Mouse (Mus musculus): ENCODE data around the gene Nabp1. TPM values are rescaled to one million over a fixed set of nuclear protein-coding genes. Genes with fewer than 3 reads are reported as not detected.

Nabp1 gene
- polyA plus RNA-seq (2014; fragmentation: Nextera tagmentation; extraction: Ambion mirVana), result 10.6 and 14.5 TPM in 2 replicates

GRCm38 (mm10) chr1:51478262-51479026 is at the start of gene Nabp1:
Gene Nabp1, minus strand, starts transcription at chr1:51478425.
- peak within 1 kb of the TSS; percentile 70 for H3K9ac ChIP-seq (ENCODE audit: low read depth, low read length)
- ATAC-seq (ENCODE audit: low FRiP score, low TSS enrichment), result peak; percentile 100
- WGBS, result under 1% methylated on average over 51 of the region's 51 CpGs
- no peaks in the 10 kb centered on the region for H3K36me3 ChIP-seq (ENCODE audit: control insufficient read depth, insufficient read depth, low read length)
- peak within 1 kb of the TSS; percentile 73 for H3K27ac ChIP-seq (ENCODE audit: low read depth, low read length)
- no peaks in the 10 kb centered on the region for H3K4me1 ChIP-seq (ENCODE audit: control insufficient read depth, insufficient read depth, low read length)
- no peaks in the 10 kb centered on the region for H3K27me3 ChIP-seq (ENCODE audit: control insufficient read depth, insufficient read depth, low read length)
- peak within 1 kb of the TSS; percentile 95 for H3K4me2 ChIP-seq (replicated peaks; ENCODE audit: low read depth, low read length)
- no peaks in the 10 kb centered on the region for H3K9me3 ChIP-seq (ENCODE audit: control insufficient read depth, low read length)
- peak within 1 kb of the TSS; percentile 57 for H3K4me3 ChIP-seq (ENCODE audit: low read length)

- no peaks in the 10 kb centered on the region for H3K27me3 ChIP-seq (ENCODE audit: control insufficient read depth, insufficient read depth, low read length)
- H3K9ac ChIP-seq (ENCODE audit: low read depth, low read length), result no peak overlapping the region
- no peak overlapping the region for H3K4me3 ChIP-seq (ENCODE audit: low read length)
- no peak for ATAC-seq (ENCODE audit: low FRiP score, low TSS enrichment)
- no peak overlapping the region for H3K4me2 ChIP-seq (replicated peaks; ENCODE audit: low read depth, low read length)
- no peak overlapping the region for H3K27ac ChIP-seq (ENCODE audit: low read depth, low read length)
- WGBS, result 56% methylated on average over 1 of the region's 1 CpGs
- 0 out of 2 replicates have a peak, but pooled peaks cover 5% of the 10 kb centered on the region for H3K4me1 ChIP-seq (ENCODE audit: control insufficient read depth, insufficient read depth, low read length)
- no peaks in the 10 kb centered on the region for H3K9me3 ChIP-seq (ENCODE audit: control insufficient read depth, low read length)
- no peaks in the 10 kb centered on the region for H3K36me3 ChIP-seq (ENCODE audit: control insufficient read depth, insufficient read depth, low read length)
Measured at GRCm38 (mm10) chr1:51525563-51526265, 47.5 kb upstream of the Nabp1 start.

- H3K36me3 ChIP-seq (ENCODE audit: control insufficient read depth, insufficient read depth, low read length), result no peaks in the 10 kb centered on the region
- no peak for ATAC-seq (ENCODE audit: low FRiP score, low TSS enrichment)
- no peak overlapping the region for H3K27ac ChIP-seq (ENCODE audit: low read depth, low read length)
- no peak overlapping the region for H3K4me2 ChIP-seq (replicated peaks; ENCODE audit: low read depth, low read length)
- 80% methylated on average over 8 of the region's 8 CpGs for WGBS
- H3K9me3 ChIP-seq (ENCODE audit: control insufficient read depth, low read length), result no peaks in the 10 kb centered on the region
- no peaks in the 10 kb centered on the region for H3K27me3 ChIP-seq (ENCODE audit: control insufficient read depth, insufficient read depth, low read length)
- H3K4me1 ChIP-seq (ENCODE audit: control insufficient read depth, insufficient read depth, low read length), result no peaks in the 10 kb centered on the region
- H3K4me3 ChIP-seq (ENCODE audit: low read length), result no peak overlapping the region
- H3K9ac ChIP-seq (ENCODE audit: low read depth, low read length), result no peak overlapping the region
Measured at GRCm38 (mm10) chr1:51521651-51522050, 43.4 kb upstream of the Nabp1 start.

GRCm38 (mm10) chr1:51520246-51520780 is 42.1 kb upstream of the Nabp1 start:
- H3K4me1 ChIP-seq (ENCODE audit: control insufficient read depth, insufficient read depth, low read length), result no peaks in the 10 kb centered on the region
- H3K27ac ChIP-seq (ENCODE audit: low read depth, low read length), result no peak overlapping the region
- H3K9ac ChIP-seq (ENCODE audit: low read depth, low read length), result no peak overlapping the region
- no peaks in the 10 kb centered on the region for H3K27me3 ChIP-seq (ENCODE audit: control insufficient read depth, insufficient read depth, low read length)
- H3K4me3 ChIP-seq (ENCODE audit: low read length), result no peak overlapping the region
- H3K36me3 ChIP-seq (ENCODE audit: control insufficient read depth, insufficient read depth, low read length), result no peaks in the 10 kb centered on the region
- H3K9me3 ChIP-seq (ENCODE audit: control insufficient read depth, low read length), result no peaks in the 10 kb centered on the region
- no peak overlapping the region for H3K4me2 ChIP-seq (replicated peaks; ENCODE audit: low read depth, low read length)
- ATAC-seq (ENCODE audit: low FRiP score, low TSS enrichment), result no peak
- WGBS, result 80% methylated on average over 5 of the region's 5 CpGs

- ATAC-seq (ENCODE audit: low FRiP score, low TSS enrichment), result no peak
- no peak overlapping the region for H3K4me2 ChIP-seq (replicated peaks; ENCODE audit: low read depth, low read length)
- H3K4me3 ChIP-seq (ENCODE audit: low read length), result no peak overlapping the region
- H3K9ac ChIP-seq (ENCODE audit: low read depth, low read length), result no peak overlapping the region
- no peaks in the 10 kb centered on the region for H3K36me3 ChIP-seq (ENCODE audit: control insufficient read depth, insufficient read depth, low read length)
- 83% methylated on average over 3 of the region's 3 CpGs for WGBS
- no peaks in the 10 kb centered on the region for H3K4me1 ChIP-seq (ENCODE audit: control insufficient read depth, insufficient read depth, low read length)
- H3K27me3 ChIP-seq (ENCODE audit: control insufficient read depth, insufficient read depth, low read length), result no peaks in the 10 kb centered on the region
- H3K9me3 ChIP-seq (ENCODE audit: control insufficient read depth, low read length), result no peaks in the 10 kb centered on the region
- no peak overlapping the region for H3K27ac ChIP-seq (ENCODE audit: low read depth, low read length)
Measured at GRCm38 (mm10) chr1:51519112-51519511, 40.9 kb upstream of the Nabp1 start.

- Histone ChIP-seq H3K27ac (ENCODE audit: low read depth, low read length) (no peak overlapping the region), H3K9me3 (ENCODE audit: control insufficient read depth, low read length) (no peaks in the 10 kb centered on the region), H3K4me3 (ENCODE audit: low read length) (no peak overlapping the region), H3K36me3 (ENCODE audit: control insufficient read depth, insufficient read depth, low read length) (no peaks in the 10 kb centered on the region), H3K27me3 (ENCODE audit: control insufficient read depth, insufficient read depth, low read length) (no peaks in the 10 kb centered on the region), H3K9ac (ENCODE audit: low read depth, low read length) (no peak overlapping the region), H3K4me2 (replicated peaks; ENCODE audit: low read depth, low read length) (no peak overlapping the region), H3K4me1 (ENCODE audit: control insufficient read depth, insufficient read depth, low read length) (0 out of 2 replicates have a peak, but pooled peaks cover 3% of the 10 kb centered on the region)
- no peak for ATAC-seq (ENCODE audit: low FRiP score, low TSS enrichment)
- 65% methylated on average over 2 of the region's 2 CpGs for WGBS
Measured at GRCm38 (mm10) chr1:51515625-51516024, 37.4 kb upstream of the Nabp1 start.

GRCm38 (mm10) chr1:51515041-51515440 is 36.8 kb upstream of the Nabp1 start:
- Histone ChIP-seq H3K4me2 (replicated peaks; ENCODE audit: low read depth, low read length) (no peak overlapping the region), H3K27ac (ENCODE audit: low read depth, low read length) (no peak overlapping the region), H3K4me3 (ENCODE audit: low read length) (no peak overlapping the region), H3K27me3 (ENCODE audit: control insufficient read depth, insufficient read depth, low read length) (no peaks in the 10 kb centered on the region), H3K9ac (ENCODE audit: low read depth, low read length) (no peak overlapping the region), H3K4me1 (ENCODE audit: control insufficient read depth, insufficient read depth, low read length) (0 out of 2 replicates have a peak, but pooled peaks cover 3% of the 10 kb centered on the region), H3K9me3 (ENCODE audit: control insufficient read depth, low read length) (no peaks in the 10 kb centered on the region), H3K36me3 (ENCODE audit: control insufficient read depth, insufficient read depth, low read length) (no peaks in the 10 kb centered on the region)
- ATAC-seq (ENCODE audit: low FRiP score, low TSS enrichment), result no peak
- WGBS, result 74% methylated on average over 3 of the region's 3 CpGs

- Histone ChIP-seq H3K9me3 (ENCODE audit: control insufficient read depth, low read length) (no peaks in the 10 kb centered on the region), H3K4me2 (replicated peaks; ENCODE audit: low read depth, low read length) (no peak overlapping the region), H3K9ac (ENCODE audit: low read depth, low read length) (no peak overlapping the region), H3K36me3 (ENCODE audit: control insufficient read depth, insufficient read depth, low read length) (no peaks in the 10 kb centered on the region), H3K4me1 (ENCODE audit: control insufficient read depth, insufficient read depth, low read length) (0 out of 2 replicates have a peak, but pooled peaks cover 3% of the 10 kb centered on the region), H3K27ac (ENCODE audit: low read depth, low read length) (no peak overlapping the region), H3K27me3 (ENCODE audit: control insufficient read depth, insufficient read depth, low read length) (no peaks in the 10 kb centered on the region), H3K4me3 (ENCODE audit: low read length) (no peak overlapping the region)
- no peak for ATAC-seq (ENCODE audit: low FRiP score, low TSS enrichment)
- WGBS, result 77% methylated on average over 2 of the region's 2 CpGs
Measured at GRCm38 (mm10) chr1:51514379-51514778, 36.2 kb upstream of the Nabp1 start.

All from kidney, embryonic 14.5 days (tissue).